Mouse (Mus musculus) left cerebral cortex, postnatal 4 days (tissue): ENCODE results near the gene Cd2. TPM values are rescaled to one million over a fixed set of nuclear protein-coding genes. Genes with fewer than 3 reads are reported as not detected.

Experiments used
- DNase-seq: peaks from one replicate; pipeline ENCODE4 v3.0.0-alpha.2; 2022
- intact Hi-C: fragments of 180-260 bp; cut with DNase I; formaldehyde crosslinking; loops from one replicate; pipeline ENCODE4 v1.15.1; 2025
- total RNA-seq, 2 experiments: library from RNA; stranded (reverse); gene quantifications; 2 replicates each; pipeline ENCODE4 v1.2.3; 2021

Gene Cd2
- under 1 TPM in 1 of 2 experiments, not detected in 1; 0.44 TPM for total RNA-seq

DNA sequence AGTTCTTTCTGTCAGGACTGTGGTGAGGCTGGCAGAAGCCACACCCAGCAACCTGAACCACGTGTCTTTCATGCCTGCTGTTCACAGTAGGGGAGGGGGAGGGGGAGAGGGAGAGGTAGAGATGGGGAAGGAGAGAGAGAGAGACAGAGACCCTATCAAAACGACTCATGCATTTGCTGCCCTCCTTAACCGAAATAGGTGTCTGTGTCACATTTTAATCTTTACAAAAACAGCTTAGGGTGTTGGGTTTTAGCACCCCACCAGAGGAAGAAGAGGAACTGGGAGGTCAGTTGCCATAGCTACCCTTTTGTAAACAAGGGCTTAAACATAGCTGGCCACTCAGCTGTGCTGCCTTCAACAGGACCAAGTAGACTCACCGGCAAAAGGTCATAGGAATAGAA, at the start of gene Cd2:
TSS of gene Cd2 (minus strand) at position 29 of the 401 bp plus-strand sequence.
- DNase-seq: no peak
- intact Hi-C loops: no loop called here

DNA sequence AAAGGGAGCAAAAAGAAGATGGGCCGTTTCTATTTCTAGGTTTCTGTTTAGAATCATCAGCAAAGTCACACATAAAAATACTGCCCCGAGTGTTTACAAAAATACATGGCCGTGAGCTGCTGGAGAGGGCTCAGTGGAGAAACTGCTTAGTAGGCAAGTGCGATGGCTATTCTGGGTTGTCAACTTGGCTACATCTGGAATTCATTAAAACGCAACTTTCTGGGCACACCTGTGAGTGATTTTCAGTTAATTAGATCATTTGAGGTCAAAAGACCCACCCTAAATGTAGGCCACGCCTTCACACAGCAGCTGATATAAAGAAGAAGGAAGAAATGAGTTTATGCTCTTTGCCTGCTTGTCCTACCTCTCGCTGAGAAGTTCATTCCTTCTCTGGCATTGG, 40.9 kb upstream of the Cd2 start:
- intact Hi-C loops: no loop called here
- DNase-seq: no peak

DNA sequence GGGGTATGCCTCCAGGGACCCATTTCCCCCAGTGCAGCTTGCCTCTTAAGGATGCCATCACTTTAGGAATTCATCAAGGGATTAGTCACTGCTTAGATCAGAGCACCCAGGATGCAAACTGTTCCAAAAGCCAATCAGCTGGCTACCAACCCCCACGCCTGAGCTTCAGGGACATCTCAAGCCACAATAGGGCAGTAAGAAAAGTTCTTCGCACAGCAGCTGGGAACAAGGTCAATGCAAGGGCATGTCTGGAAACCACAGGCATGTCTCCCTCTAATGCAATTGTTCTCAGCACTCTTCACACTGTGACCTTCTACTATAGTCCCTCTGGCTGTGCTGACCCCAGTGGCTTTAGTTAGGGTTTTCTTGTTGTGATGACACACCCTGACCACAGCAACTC, 39.5 kb upstream of the Cd2 start:
- intact Hi-C loops: no loop called here
- DNase-seq: no peak

DNA sequence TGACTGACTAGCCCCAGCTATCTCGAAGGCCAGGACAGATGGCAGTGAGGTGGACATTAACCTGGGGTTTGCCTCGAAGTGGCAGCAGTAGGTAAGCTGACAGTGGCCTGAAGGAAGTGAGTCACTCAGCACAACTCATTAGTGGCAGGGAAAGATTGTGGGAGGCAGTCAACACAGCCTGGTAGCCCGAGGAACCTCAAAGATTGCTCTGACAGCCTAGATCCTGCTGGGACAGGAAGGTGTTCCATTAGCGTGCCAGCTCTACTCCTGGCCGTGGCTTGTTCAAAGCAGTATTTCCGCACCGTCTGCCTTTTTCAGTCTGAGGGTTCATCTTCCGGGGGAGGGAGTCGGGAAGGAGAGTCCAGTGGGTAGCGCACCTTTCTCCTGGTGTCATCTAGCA, 34.7 kb upstream of the Cd2 start:
- no peak for DNase-seq
- intact Hi-C loops: no loop called here

DNA sequence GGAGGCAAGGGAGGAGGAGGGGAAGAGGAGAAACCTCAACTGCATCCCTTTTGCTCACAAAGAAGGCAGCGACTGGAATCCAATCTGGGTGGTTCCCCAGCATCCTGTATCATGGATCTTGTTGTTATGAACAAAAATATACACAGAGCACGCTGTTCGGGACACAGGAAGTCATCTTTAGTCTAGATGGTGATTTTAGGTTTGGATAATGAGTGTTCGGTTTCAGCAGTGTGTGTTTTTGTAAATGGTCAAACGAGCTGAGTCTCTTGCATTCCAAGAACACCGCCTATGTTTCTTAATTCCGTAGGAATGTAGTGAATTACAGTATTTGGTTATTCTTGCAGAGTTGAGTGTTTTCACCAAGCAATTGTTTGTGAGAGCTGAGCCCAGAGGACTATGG, 33.1 kb upstream of the Cd2 start:
- intact Hi-C loops: no loop called here
- no peak for DNase-seq

DNA sequence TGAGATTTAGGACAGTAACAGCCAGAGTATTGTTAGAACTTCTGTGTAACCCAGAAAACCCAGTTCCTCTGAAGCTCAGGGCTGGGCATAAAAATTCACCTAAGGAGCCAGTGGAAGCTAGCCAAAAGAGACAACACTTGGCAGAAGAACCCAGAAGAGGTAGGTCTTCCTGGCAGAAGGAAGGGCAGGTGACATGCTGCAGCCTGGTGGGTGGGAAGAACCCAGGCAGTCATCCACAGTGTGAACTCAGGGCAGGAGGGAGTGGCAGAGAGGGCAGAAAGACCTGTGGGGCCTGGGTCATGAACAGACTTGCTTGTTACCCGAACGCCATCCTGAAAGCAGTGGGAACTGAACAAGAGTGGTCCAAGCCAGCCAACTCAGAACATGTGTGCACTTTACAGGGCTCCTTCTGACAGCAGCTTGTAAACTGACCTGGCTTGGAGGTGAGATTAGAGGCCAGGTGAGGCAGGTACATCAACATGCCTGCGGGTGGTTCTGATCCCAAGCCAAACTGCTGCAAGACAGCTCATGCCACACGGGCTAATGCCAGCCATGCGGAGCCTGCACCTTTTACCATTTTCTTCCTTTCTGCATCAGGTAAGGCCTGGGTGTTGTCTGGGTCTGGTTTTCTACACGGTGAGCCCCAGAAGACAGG, 30.9 kb upstream of the Cd2 start:
- peak; percentile 23 for DNase-seq
- intact Hi-C loops: no loop called here

DNA sequence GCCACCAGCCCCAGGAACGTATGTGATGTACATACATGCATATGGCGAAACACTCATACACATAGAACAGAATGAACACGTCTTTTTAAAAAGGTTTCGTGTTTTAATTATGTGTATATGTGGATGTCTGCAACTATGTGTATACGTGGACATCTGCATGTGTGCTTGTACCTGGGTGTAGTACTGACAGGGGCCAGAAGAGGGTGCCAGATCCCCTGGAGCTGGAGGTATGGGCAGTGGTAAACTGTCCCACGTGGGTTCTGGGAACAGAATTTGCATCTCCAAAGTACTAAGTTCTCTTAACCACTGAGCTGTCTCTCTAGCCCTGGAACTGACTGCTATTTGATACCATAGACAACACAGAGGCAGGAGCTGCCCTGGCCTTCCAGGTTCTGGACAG, 30.4 kb upstream of the Cd2 start:
- peak; percentile 76 for DNase-seq
- intact Hi-C loops: no loop called here

DNA sequence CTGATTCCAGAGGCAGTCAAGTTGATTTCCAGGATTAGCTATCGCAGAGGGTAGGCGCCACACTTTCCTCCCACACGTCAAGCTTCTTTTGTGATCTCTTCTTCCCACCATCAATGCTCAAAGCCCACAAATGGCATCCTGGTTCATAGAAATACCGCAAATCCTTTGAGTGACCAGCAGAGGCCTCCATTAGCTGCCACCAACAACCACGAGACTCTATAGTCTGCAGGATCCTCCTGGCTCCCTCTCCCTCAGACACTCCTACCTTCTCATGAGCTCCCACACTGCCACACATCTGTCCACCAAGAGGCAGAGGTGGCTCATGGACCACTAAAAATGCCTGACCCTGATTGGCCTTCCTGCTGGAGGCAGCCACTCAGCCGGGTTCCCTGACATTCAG, 27.2 kb upstream of the Cd2 start:
- intact Hi-C loops: no loop called here
- DNase-seq: no peak

DNA sequence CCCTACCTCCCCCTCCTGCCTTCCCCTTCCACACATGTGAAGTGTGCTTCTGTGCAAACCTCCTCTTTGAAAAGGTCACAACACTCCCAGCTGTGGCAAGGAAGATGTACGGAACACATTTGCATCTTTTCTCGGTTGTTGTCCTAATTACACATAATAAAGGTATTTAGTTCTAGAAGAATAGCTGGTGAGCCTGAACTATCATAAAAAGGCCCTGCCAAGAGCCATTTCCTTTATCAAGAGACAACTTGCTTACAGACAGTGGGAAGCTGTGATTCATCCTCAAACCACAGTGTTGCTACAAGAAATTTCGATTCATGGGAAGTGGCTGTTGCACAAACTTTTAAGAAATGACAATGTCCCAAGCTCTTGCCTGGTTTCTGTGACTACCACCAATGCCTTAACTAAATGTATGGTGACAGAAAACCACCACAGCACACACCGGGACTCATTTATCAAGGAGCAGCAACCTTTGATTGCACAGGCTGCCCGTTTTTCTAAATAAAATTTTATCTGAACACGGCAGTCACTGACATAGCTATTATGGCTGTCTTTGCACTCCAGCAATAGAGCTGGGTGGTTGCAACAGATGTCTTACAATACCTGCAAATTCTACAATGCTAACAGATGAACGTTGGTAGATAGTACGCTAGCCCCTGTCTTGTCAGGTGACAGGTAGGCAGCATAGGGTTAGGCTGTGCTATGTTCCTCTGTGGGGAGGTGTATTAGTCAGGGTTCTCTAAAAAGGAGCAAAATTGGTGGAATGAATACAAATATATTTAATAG, 25.7 kb upstream of the Cd2 start:
- no peak for DNase-seq
- intact Hi-C loops: no loop called here

DNA sequence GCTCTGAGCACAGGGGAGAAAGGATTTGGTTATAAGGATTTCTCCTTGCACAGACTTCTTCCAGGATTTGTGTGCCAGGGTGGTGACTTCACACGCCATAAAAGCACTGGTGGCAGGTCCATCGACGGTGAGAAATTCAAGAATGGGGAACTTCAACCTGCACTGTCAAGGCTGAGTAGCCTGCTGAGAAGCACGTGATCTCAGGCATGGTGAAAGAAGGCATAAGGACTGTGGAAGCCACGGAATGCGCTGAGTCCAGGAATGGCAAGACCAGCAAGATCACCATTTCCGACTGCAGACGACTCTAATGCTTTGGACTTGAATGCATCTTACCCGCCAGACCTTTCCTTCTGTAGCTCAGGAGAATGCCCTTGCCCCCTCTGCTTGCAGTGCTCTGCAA, 23.2 kb upstream of the Cd2 start:
- no peak for DNase-seq
- intact Hi-C loops: no loop called here

DNA sequence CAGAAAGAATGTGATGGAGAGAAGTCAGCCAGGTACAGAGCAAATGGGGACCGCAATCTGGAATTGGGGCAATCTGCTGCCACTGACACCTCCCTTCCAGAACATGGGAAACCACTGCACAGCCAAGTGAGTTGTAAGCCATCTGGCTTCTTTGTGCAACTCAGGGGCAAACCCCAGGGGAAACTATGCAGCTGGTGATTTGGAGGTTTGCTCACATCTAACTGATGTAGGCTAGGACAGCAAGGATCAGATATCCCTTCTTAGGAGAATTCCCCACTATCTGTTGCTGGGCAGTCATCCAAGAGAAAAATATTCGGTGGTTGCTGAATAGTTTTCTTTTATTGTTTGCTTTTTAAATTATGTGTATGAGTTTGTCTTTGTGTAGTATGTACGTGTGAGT, 21.9 kb upstream of the Cd2 start:
- intact Hi-C loops: loop anchor here (10.0 kb wide), 1 partner anchor 505 kb away; no protein-coding TSS in a partner anchor
- peak; percentile 51 for DNase-seq

DNA sequence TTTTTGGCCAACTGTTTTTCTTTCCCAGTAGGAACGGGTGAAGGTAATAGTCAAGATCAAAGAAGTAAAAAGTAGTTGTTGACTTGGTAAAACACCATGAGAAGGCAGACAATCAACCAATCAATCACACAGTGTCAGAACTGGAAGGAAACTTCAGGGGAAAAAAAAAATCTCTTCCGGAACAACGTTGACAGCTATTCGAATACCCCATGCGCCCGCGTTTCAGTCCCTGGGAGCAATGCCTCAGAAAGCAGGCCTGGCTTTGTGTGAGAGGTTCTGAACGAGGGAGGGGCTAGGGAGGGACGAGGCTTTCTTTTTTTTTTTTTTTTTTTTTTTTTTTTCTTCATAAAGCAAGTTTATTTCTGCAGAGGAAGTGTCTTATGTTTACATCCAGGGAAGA, 18.4 kb upstream of the Cd2 start:
- intact Hi-C loops: loop anchor here (10.0 kb wide), 1 partner anchor 509 kb away; no protein-coding TSS in a partner anchor
- DNase-seq: no peak

DNA sequence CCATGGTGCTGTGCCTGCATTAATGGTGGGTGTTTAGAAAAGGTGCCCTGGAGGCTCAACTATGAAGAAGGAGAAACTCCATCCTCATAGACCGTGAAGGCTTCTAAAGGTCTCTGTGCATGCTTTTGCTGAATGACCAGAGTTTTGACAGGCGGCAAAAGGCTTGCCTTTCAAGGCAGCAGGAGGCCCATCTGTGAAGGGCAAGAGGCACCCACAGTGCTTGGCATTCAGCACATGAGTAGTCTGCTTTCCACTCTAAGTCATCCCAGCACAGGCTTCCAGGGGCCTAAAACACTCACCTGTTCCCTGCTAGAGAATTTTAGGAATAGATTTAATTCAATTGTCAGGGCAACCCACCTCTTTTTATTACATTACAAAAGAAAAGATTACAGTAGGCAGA, 17.3 kb upstream of the Cd2 start:
- intact Hi-C loops: loop anchor here (2.0 to 10.0 kb wide), 2 partner anchors 158 to 510 kb away; no protein-coding TSS in a partner anchor
- peak; percentile 45 for DNase-seq

DNA sequence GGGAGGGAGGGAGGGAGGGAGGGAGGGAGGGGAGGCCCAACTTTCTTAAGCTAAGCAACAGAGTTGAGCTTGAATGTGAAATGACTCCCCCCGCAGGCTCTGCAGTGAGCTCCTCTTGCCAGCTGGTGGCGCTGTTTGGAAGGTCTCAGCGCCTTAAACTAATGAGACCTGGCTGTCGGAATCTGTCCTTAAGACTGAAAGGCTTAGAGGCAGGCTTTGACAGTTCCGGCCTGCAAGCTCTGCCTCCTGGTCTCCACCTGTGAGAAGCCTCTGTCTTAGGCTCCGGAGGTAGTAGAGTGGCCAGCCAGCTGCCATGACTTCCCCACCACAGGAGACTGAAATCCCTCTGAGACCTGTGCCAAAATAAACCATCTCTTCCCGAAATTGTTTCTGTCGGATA, 16.4 kb upstream of the Cd2 start:
- intact Hi-C loops: loop anchor here (2.0 to 10.0 kb wide), 3 partner anchors 68 to 511 kb away; no protein-coding TSS in a partner anchor
- peak; percentile 82 for DNase-seq

DNA sequence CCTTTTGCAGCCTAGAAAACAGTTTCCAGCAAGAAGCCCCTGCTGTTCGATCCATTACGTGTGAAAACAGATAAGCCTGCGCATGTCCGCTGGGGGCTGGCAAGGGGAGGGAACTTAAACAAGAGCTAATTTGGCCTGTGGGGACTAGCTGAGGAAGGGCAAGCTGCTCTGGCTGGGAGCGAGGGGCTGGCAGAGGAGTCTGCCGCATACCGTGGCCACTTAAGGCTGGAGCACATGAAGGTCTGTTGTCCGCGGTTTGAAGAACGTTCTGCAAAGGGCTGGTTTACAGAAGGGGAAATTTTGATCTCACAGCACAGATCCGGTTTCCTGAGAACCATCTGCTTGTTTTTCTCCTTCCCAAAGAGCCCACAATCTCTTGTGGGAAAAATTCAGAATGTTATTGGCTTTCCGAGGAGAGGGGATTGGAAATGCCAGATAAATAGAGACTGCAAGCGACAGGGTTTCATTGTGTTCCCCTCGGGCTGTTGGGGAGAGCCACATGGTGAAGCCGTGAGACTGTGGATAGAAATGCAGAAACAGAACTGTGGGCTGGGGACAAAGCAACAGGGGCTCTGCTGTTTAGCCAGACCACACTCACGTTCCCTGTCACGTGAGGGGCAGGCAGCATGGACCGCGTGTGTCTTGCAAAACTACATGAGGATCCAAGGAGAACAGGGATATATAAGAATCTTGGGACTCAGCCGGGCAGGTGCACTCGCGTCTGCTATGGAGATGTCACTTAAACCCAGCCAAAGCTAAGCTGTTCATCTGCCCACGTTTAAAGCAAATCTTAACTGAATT, 12.7 kb upstream of the Cd2 start:
- DNase-seq: peak; percentile 75
- intact Hi-C loops: loop anchor here (5.0 to 10.0 kb wide), 2 partner anchors 72 to 514 kb away; no protein-coding TSS in a partner anchor

DNA sequence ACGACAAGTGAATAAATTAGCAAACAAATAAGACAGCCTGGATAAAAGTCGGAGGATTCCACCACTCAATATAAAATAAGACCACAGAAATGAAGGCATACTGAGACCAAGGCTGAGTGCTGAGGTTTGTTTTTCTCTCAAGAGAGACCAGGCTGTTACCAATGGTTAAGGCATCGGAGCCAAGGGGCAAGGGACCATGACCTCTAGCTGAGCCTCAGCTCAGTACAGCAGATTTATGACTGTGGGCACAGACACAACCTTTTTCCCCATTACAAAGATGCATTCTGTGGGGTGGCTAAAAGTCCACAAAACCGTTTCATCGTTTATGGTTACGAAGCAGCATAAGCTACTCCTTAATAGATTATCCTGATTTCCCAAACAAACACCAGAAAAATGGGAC, 11.9 kb upstream of the Cd2 start:
- intact Hi-C loops: loop anchor here (10.0 kb wide), 1 partner anchor 135 kb away; no protein-coding TSS in a partner anchor
- no peak for DNase-seq

DNA sequence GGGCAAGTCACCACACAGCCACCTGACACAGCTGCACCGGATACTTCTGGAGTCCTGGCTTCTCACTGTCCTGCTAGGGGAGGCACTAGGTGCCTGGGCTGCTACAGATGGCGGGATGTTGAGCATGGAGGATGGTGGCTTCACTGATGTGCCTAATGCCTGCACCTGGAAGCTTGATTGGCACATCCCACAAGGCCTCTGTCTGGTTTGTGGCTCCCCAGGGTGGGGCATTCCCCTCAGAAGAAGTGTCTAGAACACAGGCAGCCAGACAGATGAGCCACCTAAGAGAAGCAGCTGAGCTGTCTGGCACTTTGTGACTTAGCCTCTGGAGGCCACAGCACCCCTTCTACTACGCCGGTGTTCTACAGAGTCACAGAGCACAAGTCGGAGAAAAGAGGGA, 9.5 kb upstream of the Cd2 start:
- intact Hi-C loops: loop anchor here (10.0 kb wide), 1 partner anchor 132 kb away; no protein-coding TSS in a partner anchor
- DNase-seq: no peak

DNA sequence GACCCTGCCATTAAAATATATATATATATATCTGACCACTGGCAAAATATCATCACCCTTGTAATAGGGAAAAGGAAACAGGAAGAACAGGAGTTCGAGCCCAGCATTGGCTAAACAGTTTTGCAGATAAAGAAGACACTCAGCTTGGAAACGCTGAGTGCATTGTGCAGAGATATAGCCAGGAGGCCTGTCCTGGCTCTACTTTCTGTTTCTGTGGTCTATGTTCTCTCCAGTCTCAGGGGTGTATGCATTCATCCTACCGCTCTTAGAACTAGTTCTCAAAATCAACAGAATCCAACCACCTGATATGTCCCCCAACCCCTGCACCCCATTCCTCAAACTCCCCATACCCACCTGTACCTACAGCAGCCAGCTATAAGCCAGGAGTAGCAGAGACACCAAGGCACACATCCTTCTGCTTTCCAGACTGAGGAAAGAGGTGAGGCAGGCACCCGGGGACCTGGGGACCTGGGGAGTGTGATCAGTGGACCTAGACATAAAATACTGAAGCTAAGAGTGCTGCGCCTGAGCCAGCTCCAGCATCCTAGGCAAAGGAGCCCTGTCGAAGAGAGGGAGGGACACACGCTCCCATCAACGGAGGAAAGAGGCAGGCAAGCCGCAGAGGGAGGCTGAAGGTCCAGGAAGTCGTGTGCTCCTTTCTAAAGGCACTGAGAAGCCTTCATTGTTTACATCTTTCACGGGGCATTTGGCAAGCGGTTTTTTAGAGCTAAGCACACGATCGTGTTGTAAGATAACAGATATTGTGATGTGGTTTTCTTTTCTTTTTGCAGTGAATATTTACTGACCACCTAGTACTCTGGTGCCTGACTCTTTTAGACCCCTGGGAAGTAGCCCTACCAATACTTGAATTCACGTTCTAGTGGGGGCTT, 8.4 kb upstream of the Cd2 start:
- no peak for DNase-seq
- intact Hi-C loops: loop anchor here (1.0 to 10.0 kb wide), 2 partner anchors 131 to 322 kb away; no protein-coding TSS in a partner anchor

DNA sequence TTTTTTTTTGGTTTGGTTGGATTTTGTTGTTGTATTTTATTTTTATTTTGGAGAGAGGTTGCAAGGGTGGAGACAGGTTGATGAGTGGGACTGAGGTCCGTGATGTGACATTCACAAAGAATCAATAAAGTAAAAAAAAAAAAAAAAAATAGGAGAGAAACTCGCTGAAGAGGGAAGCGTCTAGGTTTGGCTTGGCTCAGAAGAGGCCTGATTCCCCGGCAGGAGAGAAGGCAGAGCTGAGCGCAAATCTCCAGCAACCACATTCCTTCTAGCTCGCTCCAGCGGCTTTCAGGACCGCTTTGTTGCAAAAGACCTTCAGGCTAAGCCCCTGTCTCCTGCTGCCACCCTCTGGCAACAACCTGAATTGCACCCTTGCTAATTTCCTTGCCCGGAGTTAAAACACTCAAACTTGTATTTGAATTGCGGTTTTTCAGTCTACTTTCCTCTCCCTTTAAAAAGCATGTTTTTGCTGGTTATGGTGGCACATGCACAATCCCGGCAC, 7.7 kb upstream of the Cd2 start:
- intact Hi-C loops: loop anchor here (1.0 to 10.0 kb wide), 2 partner anchors 131 to 321 kb away; no protein-coding TSS in a partner anchor
- peak; percentile 91 for DNase-seq
